Mouse (Mus musculus): ENCODE data around the gene Mnt. TPM values are rescaled to one million over a fixed set of nuclear protein-coding genes. Genes with fewer than 3 reads are reported as not detected.

The Mnt gene
- polyA plus RNA-seq, 1 experiment from 2014 or later: 6.8 TPM

DNA sequence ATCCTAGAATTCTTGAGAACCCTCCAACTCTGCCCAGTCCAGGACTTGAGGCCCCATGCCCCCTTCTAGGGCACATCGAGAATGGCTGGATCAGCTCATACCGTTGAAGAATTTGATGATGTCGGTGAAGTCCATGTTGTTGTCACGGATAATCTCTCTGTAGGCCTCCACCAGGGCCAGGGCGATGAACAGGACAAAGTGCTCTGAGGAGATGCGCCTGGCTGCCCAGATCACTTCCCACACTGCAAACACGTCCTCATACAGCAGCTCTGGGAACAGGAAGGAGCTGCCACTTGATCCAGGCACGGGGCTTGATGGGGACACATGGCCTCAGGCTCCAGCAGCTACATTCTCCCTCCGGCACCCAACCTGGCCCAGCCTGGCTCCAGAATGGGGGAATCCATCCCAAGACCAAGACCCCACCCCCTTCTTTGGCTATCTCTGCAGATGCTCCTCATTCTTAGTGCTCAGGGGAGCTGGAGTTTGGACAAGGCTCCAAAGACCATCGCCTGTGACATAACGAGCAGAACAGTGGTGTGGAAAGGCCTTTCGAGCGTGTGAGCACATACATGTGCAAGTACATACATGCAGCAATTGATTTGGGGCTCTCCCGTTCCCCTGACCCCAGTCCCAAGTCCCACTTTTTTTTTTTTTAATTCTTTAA is 20.4 kb downstream of the Mnt start:
- Histone ChIP-seq H3K9ac (ENCODE audit: low read length) (no peak overlapping the region), H3K27ac (ENCODE audit: low read depth, low read length) (no peak overlapping the region), H3K9me3 (replicated peaks; ENCODE audit: control insufficient read depth, low read length) (no peaks in the 10 kb centered on the region), H3K4me3 (ENCODE audit: low read depth, low read length) (no peak overlapping the region), H3K4me1 (ENCODE audit: control insufficient read depth, insufficient read depth, low read length) (no peaks in the 10 kb centered on the region), H3K4me2 (ENCODE audit: low read length) (no peak overlapping the region), H3K27me3 (replicated peaks; ENCODE audit: control insufficient read depth, insufficient read depth, low read length) (no peaks in the 10 kb centered on the region), H3K36me3 (ENCODE audit: control insufficient read depth, insufficient read depth, low read length) (peaks cover 18% of the 10 kb centered on the region)
- 87% methylated on average over 14 of the region's 14 CpGs for WGBS
- ATAC-seq: no peak
- no peak for DNase-seq (ENCODE audit: low spot score)

DNA sequence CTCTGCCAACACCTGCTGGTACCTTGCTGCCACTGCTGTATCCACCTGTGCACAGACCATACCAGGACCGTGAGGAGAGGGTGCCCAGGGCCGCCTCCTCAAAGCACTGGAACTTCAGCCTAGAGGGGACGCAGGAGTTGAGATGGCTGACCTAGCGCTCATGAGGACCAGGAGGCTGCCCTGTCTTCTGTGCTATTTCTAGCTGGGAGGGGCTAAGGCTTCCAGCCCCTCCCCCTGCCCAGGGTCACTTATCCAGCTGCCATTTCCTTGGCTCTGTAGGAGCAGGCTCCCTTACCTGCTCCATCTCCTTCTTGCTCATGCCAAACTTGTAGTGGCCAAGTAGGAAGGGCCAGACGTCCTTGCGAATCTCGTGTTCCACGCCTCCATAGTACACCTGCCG is 27.0 kb downstream of the Mnt start:
- no peaks in the 10 kb centered on the region for H3K27me3 ChIP-seq (replicated peaks; ENCODE audit: control insufficient read depth, insufficient read depth, low read length)
- H3K4me2 ChIP-seq (ENCODE audit: low read length): no peak overlapping the region
- no peaks in the 10 kb centered on the region for H3K9me3 ChIP-seq (replicated peaks; ENCODE audit: control insufficient read depth, low read length)
- no peak for ATAC-seq
- no peak overlapping the region for H3K4me3 ChIP-seq (ENCODE audit: low read depth, low read length)
- no peak for DNase-seq (ENCODE audit: low spot score)
- no peaks in the 10 kb centered on the region for H3K4me1 ChIP-seq (ENCODE audit: control insufficient read depth, insufficient read depth, low read length)
- no peak overlapping the region for H3K9ac ChIP-seq (ENCODE audit: low read length)
- H3K36me3 ChIP-seq (ENCODE audit: control insufficient read depth, insufficient read depth, low read length): peaks cover 38% of the 10 kb centered on the region
- no peak overlapping the region for H3K27ac ChIP-seq (ENCODE audit: low read depth, low read length)
- WGBS: 86% methylated on average over 9 of the region's 9 CpGs

DNA sequence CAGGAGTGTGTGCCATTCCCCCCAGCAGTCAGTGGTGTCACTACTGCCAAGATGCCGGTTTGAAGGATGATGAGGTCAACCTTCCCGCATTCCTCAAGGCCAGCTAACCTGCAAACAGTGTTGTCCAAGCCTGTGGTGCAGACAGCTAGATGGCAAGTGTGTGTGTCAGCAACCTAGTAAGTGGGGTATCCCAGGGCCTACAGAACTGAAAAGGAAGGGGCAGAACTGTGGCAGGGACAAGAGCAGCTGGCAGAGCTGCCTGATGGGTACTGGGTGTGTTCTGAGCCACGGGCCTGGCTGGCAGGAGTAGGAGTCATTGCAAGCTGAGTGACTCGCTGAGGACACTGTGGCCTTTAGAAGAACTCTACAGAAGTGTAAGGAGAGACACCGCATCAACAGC is 31.4 kb downstream of the Mnt start:
- H3K4me2 ChIP-seq (ENCODE audit: low read length): no peak overlapping the region
- no peaks in the 10 kb centered on the region for H3K9me3 ChIP-seq (replicated peaks; ENCODE audit: control insufficient read depth, low read length)
- H3K9ac ChIP-seq (ENCODE audit: low read length): no peak overlapping the region
- no peak overlapping the region for H3K4me3 ChIP-seq (ENCODE audit: low read depth, low read length)
- no peak for DNase-seq (ENCODE audit: low spot score)
- no peak overlapping the region for H3K27ac ChIP-seq (ENCODE audit: low read depth, low read length)
- H3K27me3 ChIP-seq (replicated peaks; ENCODE audit: control insufficient read depth, insufficient read depth, low read length): no peaks in the 10 kb centered on the region
- peaks cover 44% of the 10 kb centered on the region; the same call in 1 of the 2 replicates for H3K36me3 ChIP-seq (ENCODE audit: control insufficient read depth, insufficient read depth, low read length)
- 86% methylated on average over 5 of the region's 5 CpGs for WGBS
- no peak for ATAC-seq
- H3K4me1 ChIP-seq (ENCODE audit: control insufficient read depth, insufficient read depth, low read length): no peaks in the 10 kb centered on the region

DNA sequence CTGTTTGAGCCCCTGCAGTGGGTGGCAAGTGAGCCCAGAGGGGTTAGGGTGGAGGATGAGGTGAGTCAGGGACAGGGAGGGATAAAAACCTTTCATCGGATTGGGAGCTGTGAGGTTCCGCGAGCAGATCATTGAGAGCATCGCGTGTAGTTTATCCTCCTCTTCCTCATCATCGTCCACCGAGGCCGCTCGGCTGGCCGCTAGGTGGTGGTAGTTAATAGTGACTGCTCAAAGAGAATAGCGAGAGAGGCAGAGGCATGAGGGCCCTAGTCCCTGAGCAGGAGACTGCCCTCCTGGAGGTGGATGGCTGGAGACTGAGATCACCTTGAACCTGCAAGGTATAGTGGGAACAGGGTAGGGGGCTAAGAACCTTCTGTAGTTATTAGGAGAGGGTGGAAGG is 32.8 kb downstream of the Mnt start:
- H3K27me3 ChIP-seq (replicated peaks; ENCODE audit: control insufficient read depth, insufficient read depth, low read length): no peaks in the 10 kb centered on the region
- H3K4me1 ChIP-seq (ENCODE audit: control insufficient read depth, insufficient read depth, low read length): no peaks in the 10 kb centered on the region
- no peak overlapping the region for H3K27ac ChIP-seq (ENCODE audit: low read depth, low read length)
- H3K36me3 ChIP-seq (ENCODE audit: control insufficient read depth, insufficient read depth, low read length): peaks cover 45% of the 10 kb centered on the region
- H3K4me3 ChIP-seq (ENCODE audit: low read depth, low read length): no peak overlapping the region
- 27% methylated on average over 11 of the region's 11 CpGs for WGBS
- ATAC-seq (no peak), DNase-seq (ENCODE audit: low spot score) (peak; percentile 37)
- H3K9ac ChIP-seq (ENCODE audit: low read length): no peak overlapping the region
- no peaks in the 10 kb centered on the region for H3K9me3 ChIP-seq (replicated peaks; ENCODE audit: control insufficient read depth, low read length)
- H3K4me2 ChIP-seq (ENCODE audit: low read length): no peak overlapping the region

DNA sequence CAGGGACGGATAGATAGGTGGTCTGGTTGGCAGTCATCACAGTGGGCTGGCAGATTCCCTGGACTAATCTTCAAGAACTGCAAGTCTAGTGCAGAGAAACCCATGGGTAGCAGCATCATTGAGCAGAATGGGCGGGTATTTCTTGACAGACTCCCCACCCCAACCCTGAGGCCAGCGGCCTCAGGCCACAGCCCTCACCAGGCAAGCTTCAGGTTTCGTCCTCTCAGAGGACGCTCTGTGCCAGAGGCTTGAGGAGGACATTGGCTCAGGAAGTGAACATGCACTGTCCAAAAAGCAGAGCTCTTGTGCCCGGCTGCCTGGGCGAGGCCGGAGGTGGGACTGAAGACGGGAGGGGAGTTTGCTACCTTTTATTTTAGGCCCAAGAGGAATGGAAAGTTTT is 33.7 kb downstream of the Mnt start:
- no peaks in the 10 kb centered on the region for H3K9me3 ChIP-seq (replicated peaks; ENCODE audit: control insufficient read depth, low read length)
- H3K4me3 ChIP-seq (ENCODE audit: low read depth, low read length): no peak overlapping the region
- no peak overlapping the region for H3K9ac ChIP-seq (ENCODE audit: low read length)
- no peaks in the 10 kb centered on the region for H3K27me3 ChIP-seq (replicated peaks; ENCODE audit: control insufficient read depth, insufficient read depth, low read length)
- DNase-seq (ENCODE audit: low spot score): no peak
- 89% methylated on average over 9 of the region's 9 CpGs for WGBS
- no peak overlapping the region for H3K4me2 ChIP-seq (ENCODE audit: low read length)
- no peak for ATAC-seq
- peaks cover 45% of the 10 kb centered on the region for H3K36me3 ChIP-seq (ENCODE audit: control insufficient read depth, insufficient read depth, low read length)
- H3K27ac ChIP-seq (ENCODE audit: low read depth, low read length): no peak overlapping the region
- H3K4me1 ChIP-seq (ENCODE audit: control insufficient read depth, insufficient read depth, low read length): no peaks in the 10 kb centered on the region

DNA sequence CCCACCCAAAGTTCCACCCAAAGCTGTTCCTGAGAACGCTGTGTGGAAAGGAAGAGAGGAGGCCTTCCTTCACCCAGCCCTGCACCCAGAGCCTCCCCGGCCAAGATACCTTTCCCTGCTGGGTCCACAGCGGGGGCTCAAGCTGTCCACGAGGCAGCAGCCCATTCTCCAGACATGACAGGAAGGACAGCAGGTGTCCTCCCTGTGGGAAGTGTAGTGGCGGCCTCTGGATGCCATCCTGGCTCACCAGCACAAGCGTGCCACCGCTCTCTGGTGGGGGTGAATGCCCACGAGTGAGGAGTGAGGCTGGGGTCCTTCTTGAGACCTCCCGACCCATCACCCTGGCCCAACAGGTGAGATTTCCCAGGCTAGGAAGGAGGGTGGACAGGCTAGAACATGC is 34.5 kb downstream of the Mnt start:
- no peaks in the 10 kb centered on the region for H3K9me3 ChIP-seq (replicated peaks; ENCODE audit: control insufficient read depth, low read length)
- H3K27me3 ChIP-seq (replicated peaks; ENCODE audit: control insufficient read depth, insufficient read depth, low read length): no peaks in the 10 kb centered on the region
- WGBS: 84% methylated on average over 9 of the region's 9 CpGs
- H3K9ac ChIP-seq (ENCODE audit: low read length): no peak overlapping the region
- H3K27ac ChIP-seq (ENCODE audit: low read depth, low read length): no peak overlapping the region
- no peak overlapping the region for H3K4me3 ChIP-seq (ENCODE audit: low read depth, low read length)
- no peak for ATAC-seq
- H3K4me1 ChIP-seq (ENCODE audit: control insufficient read depth, insufficient read depth, low read length): no peaks in the 10 kb centered on the region
- DNase-seq (ENCODE audit: low spot score): no peak
- H3K36me3 ChIP-seq (ENCODE audit: control insufficient read depth, insufficient read depth, low read length): peaks cover 43% of the 10 kb centered on the region
- no peak overlapping the region for H3K4me2 ChIP-seq (ENCODE audit: low read length)

DNA sequence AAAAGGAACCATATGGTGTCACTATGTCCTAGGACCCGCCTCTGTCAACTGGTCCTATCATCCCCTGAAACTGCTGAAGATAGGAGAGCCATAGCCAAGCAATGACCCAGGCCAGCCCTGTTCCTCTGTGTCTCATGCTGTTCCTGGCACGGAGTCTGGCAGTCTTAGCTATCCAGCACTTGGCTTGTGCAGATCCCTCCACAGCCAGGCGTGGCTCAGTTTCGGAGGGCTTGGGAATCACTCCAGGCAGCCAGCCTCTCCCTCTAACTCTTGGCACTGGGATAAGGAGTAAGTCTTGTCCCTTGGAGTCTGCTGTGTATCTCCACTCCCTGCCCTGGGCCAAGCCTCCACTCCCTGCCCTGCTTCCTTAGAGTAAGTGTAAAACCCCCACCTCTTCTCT is 35.9 kb downstream of the Mnt start:
- H3K4me1 ChIP-seq (ENCODE audit: control insufficient read depth, insufficient read depth, low read length): peaks cover 7% of the 10 kb centered on the region
- no peaks in the 10 kb centered on the region for H3K9me3 ChIP-seq (replicated peaks; ENCODE audit: control insufficient read depth, low read length)
- no peak overlapping the region for H3K4me3 ChIP-seq (ENCODE audit: low read depth, low read length)
- H3K9ac ChIP-seq (ENCODE audit: low read length): no peak overlapping the region
- H3K4me2 ChIP-seq (ENCODE audit: low read length): no peak overlapping the region
- ATAC-seq (no peak), DNase-seq (ENCODE audit: low spot score) (peak; percentile 36)
- WGBS: 82% methylated on average over 4 of the region's 4 CpGs
- H3K27ac ChIP-seq (ENCODE audit: low read depth, low read length): no peak overlapping the region
- H3K27me3 ChIP-seq (replicated peaks; ENCODE audit: control insufficient read depth, insufficient read depth, low read length): no peaks in the 10 kb centered on the region
- H3K36me3 ChIP-seq (ENCODE audit: control insufficient read depth, insufficient read depth, low read length): peaks cover 37% of the 10 kb centered on the region

DNA sequence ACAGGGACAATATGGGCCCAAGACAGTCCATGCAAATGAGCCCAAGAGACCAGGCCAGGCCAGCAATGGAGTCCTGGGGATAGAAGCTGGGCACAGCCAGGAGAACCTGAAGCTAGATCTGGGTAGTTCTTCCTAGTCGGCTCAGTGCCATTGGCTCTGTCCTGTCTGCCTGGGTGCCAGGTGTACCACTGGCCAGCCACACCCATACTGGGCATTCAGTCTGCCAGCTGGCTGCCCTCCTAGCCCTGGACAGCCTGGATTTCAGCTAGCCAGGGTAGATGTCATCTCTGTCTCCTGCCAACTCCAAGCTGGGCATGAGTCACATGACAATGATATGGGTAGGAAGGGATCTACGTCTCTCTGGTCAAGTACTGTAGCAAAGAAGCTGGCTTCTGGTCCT is 36.5 kb downstream of the Mnt start:
- DNase-seq (ENCODE audit: low spot score): no peak
- 80% methylated on average over 2 of the region's 2 CpGs for WGBS
- H3K36me3 ChIP-seq (ENCODE audit: control insufficient read depth, insufficient read depth, low read length): peaks cover 35% of the 10 kb centered on the region

DNA sequence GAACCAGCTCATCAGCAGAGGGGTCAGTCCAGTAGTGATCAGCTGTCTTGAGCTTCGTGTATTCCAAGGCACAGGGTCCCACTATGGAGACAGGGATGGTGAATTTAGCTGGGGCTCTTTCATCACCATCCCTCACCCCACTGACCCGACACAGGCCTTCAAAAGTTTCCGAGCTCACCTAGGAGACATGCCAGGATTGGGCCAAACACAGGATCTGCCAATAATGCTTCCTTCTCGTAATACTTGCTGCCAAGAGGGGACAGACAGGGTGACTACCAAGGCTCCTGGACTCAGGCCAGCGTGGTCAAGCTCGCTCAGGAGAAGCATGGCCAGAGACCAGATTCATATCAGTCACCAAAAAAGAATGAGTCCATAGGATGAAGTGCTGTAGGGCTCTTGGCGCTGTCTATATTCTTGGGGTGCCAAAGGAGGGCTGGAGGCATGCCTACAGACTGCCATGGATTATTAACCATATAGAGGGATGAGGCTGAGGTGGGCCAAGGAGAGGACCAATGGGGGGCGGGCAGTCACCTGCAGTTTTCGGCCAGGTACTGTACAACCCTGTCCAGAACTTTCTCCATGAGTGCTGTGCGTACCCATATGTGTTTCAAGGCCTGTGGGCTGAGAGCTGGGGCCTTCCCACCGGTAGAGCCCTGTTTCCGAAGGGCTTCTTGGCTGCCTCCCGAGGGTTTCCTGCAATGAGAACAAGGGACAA is 37.5 kb downstream of the Mnt start:
- Histone ChIP-seq H3K4me2 (ENCODE audit: low read length) (no peak overlapping the region), H3K9me3 (replicated peaks; ENCODE audit: control insufficient read depth, low read length) (no peaks in the 10 kb centered on the region), H3K4me1 (ENCODE audit: control insufficient read depth, insufficient read depth, low read length) (peaks cover 8% of the 10 kb centered on the region), H3K27ac (ENCODE audit: low read depth, low read length) (no peak overlapping the region), H3K27me3 (replicated peaks; ENCODE audit: control insufficient read depth, insufficient read depth, low read length) (no peaks in the 10 kb centered on the region), H3K4me3 (ENCODE audit: low read depth, low read length) (no peak overlapping the region), H3K36me3 (ENCODE audit: control insufficient read depth, insufficient read depth, low read length) (peaks cover 28% of the 10 kb centered on the region), H3K9ac (ENCODE audit: low read length) (no peak overlapping the region)
- DNase-seq (ENCODE audit: low spot score) (no peak), ATAC-seq (no peak)
- WGBS: 88% methylated on average over 13 of the region's 13 CpGs

More for the DNA sequence above, 36.5 kb downstream of the Mnt start:
- Histone ChIP-seq H3K4me2 (ENCODE audit: low read length) (no peak overlapping the region), H3K4me1 (ENCODE audit: control insufficient read depth, insufficient read depth, low read length) (peaks cover 8% of the 10 kb centered on the region), H3K9me3 (replicated peaks; ENCODE audit: control insufficient read depth, low read length) (no peaks in the 10 kb centered on the region), H3K27me3 (replicated peaks; ENCODE audit: control insufficient read depth, insufficient read depth, low read length) (no peaks in the 10 kb centered on the region), H3K9ac (ENCODE audit: low read length) (no peak overlapping the region), H3K27ac (ENCODE audit: low read depth, low read length) (no peak overlapping the region), H3K4me3 (ENCODE audit: low read depth, low read length) (no peak overlapping the region)
- no peak for ATAC-seq
